Mouse (Mus musculus) brain, embryonic 14.5 days (tissue): ENCODE results near the gene Gnl1. TPM values are rescaled to one million over a fixed set of nuclear protein-coding genes. Genes with fewer than 3 reads are reported as not detected.
"Not testable (repeated sequence)": the region's sequence is repeated elsewhere in the genome, so short reads cannot be mapped to it uniquely, and the experiment has no call there.

Source experiments
- DNase-seq: peaks from one replicate; pipeline ENCODE4 v3.0.0-alpha.2; 2011; ENCODE audit warnings: low read depth
- CTCF ChIP-seq: fragments of 200-500 bp; IDR thresholded peaks from 2 replicates; pipeline ENCODE4 v1.5.1; 2012; ENCODE audit warnings: inconsistent platforms, mild to moderate bottlenecking, moderate library complexity, borderline replicate concordance; ENCODE audit not compliant: insufficient read depth, insufficient read length; ENCODE audit errors: extremely low read depth
- POLR2A ChIP-seq: fragments of 200-500 bp; IDR thresholded peaks from 2 replicates; pipeline ENCODE4 v1.6.1; 2012; ENCODE audit warnings: mild to moderate bottlenecking, inconsistent platforms, borderline replicate concordance; ENCODE audit not compliant: poor library complexity, insufficient read depth, insufficient read length, severe bottlenecking; ENCODE audit errors: extremely low read depth
- polyA plus RNA-seq: library from polyadenylated mRNA; depleted of rRNA; stranded (reverse); fragments of >200 nt; gene quantifications from 2 replicates; pipeline ENCODE4 v1.2.3, GENCODE M21; 2012; rRNA removed

Gene Gnl1
- polyA plus RNA-seq = 31.2 and 52.4 TPM in 2 replicates

- TF ChIP-seq POLR2A (0 out of 2 replicates have a peak, but pooled peaks have one; percentile 18), CTCF (no peak)
These were observed at the start of gene Gnl1, which contains the start of gene Prr3 for GRCm38 (mm10) chr17:35979401-35980362. TSS of gene Gnl1 (plus strand) at chr17:35979851. TSS of gene Prr3 (minus strand) at chr17:35980236.

GRCm38 (mm10) chr17:35930627-35931026 is 49.0 kb upstream of the Gnl1 start:
- TF ChIP-seq POLR2A (no peak), CTCF (no peak)
- no peak for DNase-seq

More at GRCm38 (mm10) chr17:35979401-35980362, at the start of gene Gnl1, which contains the start of gene Prr3:
- DNase-seq = peak; percentile 96

DNA sequence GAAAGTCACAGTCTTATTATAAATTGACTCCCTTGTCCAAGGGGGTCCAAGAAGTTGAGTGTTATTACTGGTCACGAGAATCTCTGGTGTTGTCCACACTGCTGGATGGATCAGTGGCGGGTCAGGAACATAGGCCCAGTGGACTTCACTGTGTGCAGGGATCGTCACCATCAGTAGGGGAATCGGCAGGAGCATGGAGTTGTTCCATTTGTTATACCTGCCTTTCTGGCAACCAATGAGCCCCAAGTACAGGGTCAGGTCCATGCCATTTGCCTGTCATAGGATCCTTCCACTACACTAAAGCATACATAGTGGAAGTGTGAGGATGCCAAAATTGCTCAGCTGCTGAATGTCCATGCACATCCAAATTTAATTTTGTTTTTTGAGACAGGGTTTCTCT is 47.0 kb upstream of the Gnl1 start:
- DNase-seq = no peak
- TF ChIP-seq CTCF (no peak), POLR2A (no peak)

- DNase-seq = not testable (repeated sequence)
These were observed 43.9 kb upstream of the Gnl1 start for GRCm38 (mm10) chr17:35935763-35936162.

- TF ChIP-seq CTCF = peak; percentile 83
- no peak for TF ChIP-seq POLR2A
- peak; percentile 87 for DNase-seq
These were observed 41.8 kb upstream of the Gnl1 start for GRCm38 (mm10) chr17:35937700-35938348.

- no peak for DNase-seq
- TF ChIP-seq POLR2A (no peak), CTCF (no peak)
These were observed 40.5 kb upstream of the Gnl1 start for GRCm38 (mm10) chr17:35939108-35939507.

GRCm38 (mm10) chr17:35939941-35940340 is 39.7 kb upstream of the Gnl1 start:
- DNase-seq = no peak
- TF ChIP-seq CTCF (no peak), POLR2A (no peak)

GRCm38 (mm10) chr17:35950946-35951345 is 28.7 kb upstream of the Gnl1 start:
- not testable (repeated sequence) for DNase-seq

GRCm38 (mm10) chr17:35952559-35952958 is 27.1 kb upstream of the Gnl1 start:
- not testable (repeated sequence) for DNase-seq

- TF ChIP-seq CTCF (no peak), POLR2A (no peak)
- no peak for DNase-seq
These were observed 25.0 kb upstream of the Gnl1 start for GRCm38 (mm10) chr17:35954665-35955064.

GRCm38 (mm10) chr17:35958533-35959223 is 21.0 kb upstream of the Gnl1 start:
- DNase-seq = no peak
- TF ChIP-seq POLR2A (no peak), CTCF (no peak)

DNA sequence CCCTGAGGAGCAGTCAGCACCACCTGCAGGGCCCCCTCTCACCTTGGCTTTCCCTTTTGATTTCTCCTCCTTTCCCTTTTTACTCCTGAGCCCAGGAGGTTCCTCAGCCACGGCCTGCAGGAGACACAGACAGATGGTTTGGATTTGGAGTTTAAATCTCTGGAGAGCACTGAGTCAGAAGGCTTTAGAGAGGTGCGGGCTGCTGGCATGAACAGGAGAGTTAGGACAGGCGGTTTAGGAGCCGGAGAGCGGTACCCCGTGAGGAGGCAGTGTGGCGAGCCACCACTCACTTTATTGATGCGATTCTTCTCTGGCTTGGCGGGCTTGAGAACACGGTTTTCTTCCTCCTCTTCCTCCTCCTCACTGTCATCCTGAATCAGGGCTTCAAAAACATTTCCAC is 16.4 kb upstream of the Gnl1 start:
- no peak for TF ChIP-seq CTCF
- TF ChIP-seq POLR2A = no peak

More for the DNA sequence above, 16.4 kb upstream of the Gnl1 start:
- no peak for DNase-seq
